ENCODE assay signal across 18 mouse cellular contexts in the genomic region with DNA sequence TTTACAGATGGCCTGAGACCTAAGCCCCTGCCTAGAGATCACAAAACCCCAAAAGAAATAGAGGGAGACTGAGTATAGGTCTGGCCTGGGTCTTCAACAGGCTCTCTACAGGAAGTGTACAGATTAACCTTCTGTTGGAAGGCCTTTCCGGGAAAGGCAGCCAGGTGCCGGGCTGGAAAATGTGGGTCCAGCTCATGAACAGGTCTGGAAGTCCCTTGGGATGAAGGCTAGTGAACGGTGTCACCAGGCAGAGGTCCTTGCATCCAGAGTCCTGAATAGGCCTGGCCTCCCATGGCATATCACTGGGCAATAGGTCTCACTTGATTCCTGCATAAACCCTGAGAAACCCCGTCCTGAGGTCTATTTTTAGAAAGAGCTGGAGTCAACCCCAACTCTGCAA.
"Had no signal": no experiment of that assay in that cellular context is flagged by ENCODE, and none has a peak within 500 bp of the region (broad histone marks: within the 10 kb centered on the region; RNA-seq: fewer than 3 reads in every experiment).

No protein-coding gene starts in this region.

- H3K9ac ChIP-seq: heart, embryonic 12.5 days; hindbrain, embryonic 13.5 days; hindbrain, embryonic 15.5 days; limb, embryonic 13.5 days; limb, embryonic 15.5 days; liver, embryonic 12.5 days; liver, embryonic 14.5 days had no signal

- ATAC-seq: hindbrain, postnatal 0 days; intestine, embryonic 16.5 days; liver, embryonic 12.5 days had no signal

- H3K27ac ChIP-seq: hindbrain, embryonic 13.5 days; hindbrain, embryonic 15.5 days; hindbrain, postnatal 0 days; kidney, postnatal 0 days; limb, embryonic 13.5 days; limb, embryonic 15.5 days; liver, embryonic 12.5 days; liver, embryonic 14.5 days had no signal

- H3K36me3 ChIP-seq: heart, embryonic 12.5 days; hindbrain, embryonic 13.5 days; hindbrain, embryonic 15.5 days; limb, embryonic 13.5 days; limb, embryonic 15.5 days; liver, embryonic 12.5 days had no signal

- H3K4me3 ChIP-seq: heart, embryonic 12.5 days; hindbrain, embryonic 13.5 days; hindbrain, embryonic 15.5 days; limb, embryonic 13.5 days; limb, embryonic 15.5 days; liver, embryonic 12.5 days had no signal

- H3K4me2 ChIP-seq: heart, embryonic 12.5 days; hindbrain, embryonic 13.5 days; hindbrain, embryonic 15.5 days; limb, embryonic 13.5 days; limb, embryonic 15.5 days; liver, embryonic 12.5 days had no signal

- H3K27me3 ChIP-seq: hindbrain, embryonic 15.5 days; limb, embryonic 13.5 days; limb, embryonic 15.5 days had no signal

- DNase-seq: gastrocnemius, postnatal 14 days; heart, adult 18-20 months; heart, postnatal 10 days; kidney, adult 18-20 months; kidney, adult 8-10 months; layer of hippocampus, adult 9-11 months; layer of hippocampus, postnatal 36 days; left cerebral cortex, postnatal 4 days had no signal

- H3K9me3 ChIP-seq: heart, embryonic 12.5 days; hindbrain, embryonic 13.5 days; hindbrain, embryonic 15.5 days; limb, embryonic 13.5 days; limb, embryonic 15.5 days; liver, embryonic 12.5 days had no signal
